17 mouse cellular contexts compared by ENCODE assay signal in genomic region chr10:98704559-98704958, GRCm38 (mm10).
A peak's percentile ranks its signal among the peaks of the same experiment; 100 is the strongest.
DNase-seq lines count a peak whose midpoint lies in the region; ATAC-seq and TF ChIP-seq lines count a peak whose summit lies in the region.
"Had no signal": no experiment of that assay in that cellular context is flagged by ENCODE, and none has a peak within 500 bp of the region (broad histone marks: within the 10 kb centered on the region; RNA-seq: fewer than 3 reads in every experiment).

No protein-coding gene starts in this region.

- H3K27ac ChIP-seq in embryonic facial prominence, embryonic 13.5 days, result no peak overlapping the region
- H3K27ac ChIP-seq in embryonic facial prominence, embryonic 10.5 days (replicated peaks), result no peak overlapping the region
- no peak overlapping the region for H3K27ac ChIP-seq in CH12.LX (ENCODE audit: insufficient read depth, low read depth)
- H3K27ac ChIP-seq in cerebellum, adult 2 months (ENCODE audit: insufficient read depth, low read length), result no peak overlapping the region
- H3K27ac ChIP-seq: forebrain, embryonic 15.5 days; hindbrain, postnatal 0 days; left cerebral cortex, adult 2 months; limb, embryonic 13.5 days; midbrain, embryonic 10.5 days had no signal

- H3K9ac ChIP-seq in embryonic facial prominence, embryonic 13.5 days, result no peak overlapping the region
- H3K9ac ChIP-seq in CH12.LX (ENCODE audit: insufficient read depth, low read depth), result peak overlapping the region; percentile 53; the same call in 1 of the 2 replicates
- H3K9ac ChIP-seq: forebrain, embryonic 15.5 days; heart, embryonic 12.5 days; limb, embryonic 13.5 days had no signal

- ATAC-seq in embryonic facial prominence, embryonic 13.5 days (ENCODE audit: insufficient number of reproducible peaks, insufficient read depth, low FRiP score, low TSS enrichment, low read depth), result 0 out of 2 replicates have a peak, but pooled peaks have one; percentile 37
- ATAC-seq: CD4-positive, CD25-positive, alpha-beta regulatory T cell, adult 4 months; forebrain, embryonic 15.5 days; hindbrain, postnatal 0 days had no signal

- no peak for TF ChIP-seq POLR2A in CH12.LX (IDR thresholded peaks at IDR 0.05; ENCODE audit: low read depth, low read length)
- TF ChIP-seq POLR2A in lung, adult 2 months (IDR thresholded peaks at IDR 0.05; ENCODE audit: borderline replicate concordance, extremely low read depth, low read depth, low read length), result no peak
- TF ChIP-seq POLR2A in cerebellum, adult 2 months (IDR thresholded peaks at IDR 0.05; ENCODE audit: borderline replicate concordance, insufficient read depth, low read length), result no peak

- no peaks in the 10 kb centered on the region for H3K4me1 ChIP-seq in embryonic facial prominence, embryonic 13.5 days
- H3K4me1 ChIP-seq in embryonic facial prominence, embryonic 10.5 days, result peaks cover 5% of the 10 kb centered on the region; the same call in 1 of the 2 replicates
- no peaks in the 10 kb centered on the region; a peak in 1 of 4 replicates for H3K4me1 ChIP-seq in CH12.LX (ENCODE audit: control insufficient read depth in 1 of 2, insufficient read depth in 2 of 2)
- no peaks in the 10 kb centered on the region; the same call in 1 of the 2 replicates for H3K4me1 ChIP-seq in lung, adult 2 months (ENCODE audit: control insufficient read depth, insufficient read depth, low read length)
- peaks cover 6% of the 10 kb centered on the region; the same call in 1 of the 2 replicates for H3K4me1 ChIP-seq in cerebellum, adult 2 months (ENCODE audit: control insufficient read depth, insufficient read depth, low read length)
- H3K4me1 ChIP-seq: forebrain, embryonic 15.5 days; midbrain, embryonic 10.5 days had no signal

- 74% methylated on average over 6 of the region's 6 CpGs for WGBS in embryonic facial prominence, embryonic 13.5 days
- 83% methylated on average over 6 of the region's 6 CpGs for whole genome bisulfite sequencing in embryonic facial prominence, embryonic 10.5 days
- 63% methylated on average over 6 of the region's 6 CpGs for WGBS in lung, adult 2 months
- WGBS in cerebellum, adult 2 months, result 95% methylated on average over 6 of the region's 6 CpGs

- no peaks in the 10 kb centered on the region for H3K79me2 ChIP-seq in CH12.LX (replicated peaks; ENCODE audit: control insufficient read depth, extremely low read depth, insufficient read depth, poor library complexity, severe bottlenecking)

- in situ Hi-C loops in CH12.LX (cut with MboI; ENCODE audit: low pct_ligation_motif_present, low pct_unique_long_range_greater_than_20kb, low sequenced_read_pairs), result no loop called here

- dilution Hi-C loops in CH12.LX (cut with MboI; ENCODE audit: extremely low pct_ligation_motif_present, extremely low pct_unique_long_range_greater_than_20kb, low sequenced_read_pairs), result no loop called here

- DNase-seq in embryonic facial prominence, embryonic 10.5 days (ENCODE audit: low spot score), result no peak
- no peak for DNase-seq in CH12.LX (ENCODE audit: extremely low read depth)
- peak; percentile 31 for DNase-seq in lung, adult 2 months
- DNase-seq in lung, postnatal 4 days, result peak; percentile 23 to 24
- DNase-seq in spleen, postnatal 10 days (ENCODE audit: low spot score in 2 of 2), result no peak
- DNase-seq in spleen, adult 12 weeks (ENCODE audit: low spot score), result no peak
- no peak for DNase-seq in cerebellum, adult 2 months
- DNase-seq: cerebellum, adult 9-11 months; heart, postnatal 36 days had no signal

- TF ChIP-seq RAD21 in CH12.LX (IDR thresholded peaks at IDR 0.05; ENCODE audit: low read depth, low read length), result no peak

- no peak overlapping the region for H3K4me2 ChIP-seq in embryonic facial prominence, embryonic 13.5 days
- H3K4me2 ChIP-seq in CH12.LX (ENCODE audit: insufficient read depth, low read depth, poor library complexity, severe bottlenecking), result peak overlapping the region; percentile 55; the same call in 1 of the 2 replicates
- H3K4me2 ChIP-seq: forebrain, embryonic 15.5 days; heart, embryonic 12.5 days; limb, embryonic 13.5 days had no signal

- H3K27me3 ChIP-seq in embryonic facial prominence, embryonic 13.5 days, result no peaks in the 10 kb centered on the region
- H3K27me3 ChIP-seq in embryonic facial prominence, embryonic 10.5 days (replicated peaks; ENCODE audit: low read depth, poor library complexity, severe bottlenecking), result no peaks in the 10 kb centered on the region
- H3K27me3 ChIP-seq in CH12.LX (replicated peaks), result no peaks in the 10 kb centered on the region
- H3K27me3 ChIP-seq in cerebellum, adult 2 months (ENCODE audit: control insufficient read depth, insufficient read depth, low read length), result no peaks in the 10 kb centered on the region
- H3K27me3 ChIP-seq: forebrain, embryonic 15.5 days; heart, embryonic 12.5 days; limb, embryonic 13.5 days had no signal

- H3K4me3 ChIP-seq in embryonic facial prominence, embryonic 13.5 days, result no peak overlapping the region
- no peak overlapping the region for H3K4me3 ChIP-seq in embryonic facial prominence, embryonic 10.5 days
- no peak overlapping the region for H3K4me3 ChIP-seq in CH12.LX (replicated peaks in 1 of 3; ENCODE audit: low read depth in 2 of 3, low read length in 2 of 3, poor library complexity in 1 of 3)
- no peak overlapping the region for H3K4me3 ChIP-seq in lung, adult 2 months (replicated peaks; ENCODE audit: extremely low read depth, low read depth, low read length)
- no peak overlapping the region for H3K4me3 ChIP-seq in cerebellum, adult 2 months (replicated peaks; ENCODE audit: insufficient read depth, low read depth, low read length)
- H3K4me3 ChIP-seq: forebrain, embryonic 15.5 days; heart, embryonic 12.5 days; left cerebral cortex, adult 2 months; limb, embryonic 13.5 days; midbrain, embryonic 10.5 days had no signal

- no peak for TF ChIP-seq CTCF in CH12.LX (conservative IDR thresholded peaks at IDR 0.05 in 1 of 2, IDR thresholded peaks at IDR 0.05 in 1 of 2; ENCODE audit: low read depth in 2 of 2, low read length in 2 of 2)
- no peak for TF ChIP-seq CTCF in lung, adult 2 months (IDR thresholded peaks at IDR 0.05; ENCODE audit: insufficient read depth, low read length)
- no peak for TF ChIP-seq CTCF in cerebellum, adult 2 months (IDR thresholded peaks at IDR 0.05; ENCODE audit: borderline replicate concordance, insufficient read depth, low read depth, low read length)

- H3K9me3 ChIP-seq in embryonic facial prominence, embryonic 13.5 days, result no peaks in the 10 kb centered on the region
- no peaks in the 10 kb centered on the region for H3K9me3 ChIP-seq in embryonic facial prominence, embryonic 10.5 days
- no peaks in the 10 kb centered on the region for H3K9me3 ChIP-seq in CH12.LX (replicated peaks; ENCODE audit: low read length)
- H3K9me3 ChIP-seq: forebrain, embryonic 15.5 days; heart, embryonic 12.5 days; limb, embryonic 13.5 days; midbrain, embryonic 10.5 days had no signal

- H3K36me3 ChIP-seq in embryonic facial prominence, embryonic 13.5 days, result no peaks in the 10 kb centered on the region
- no peaks in the 10 kb centered on the region for H3K36me3 ChIP-seq in embryonic facial prominence, embryonic 10.5 days (replicated peaks)
- H3K36me3 ChIP-seq in CH12.LX (replicated peaks in 1 of 2; ENCODE audit: control insufficient read depth in 1 of 2, insufficient read depth in 1 of 2, low read length in 1 of 2), result no peaks in the 10 kb centered on the region
- H3K36me3 ChIP-seq: forebrain, embryonic 15.5 days; heart, embryonic 12.5 days; limb, embryonic 13.5 days; midbrain, embryonic 10.5 days had no signal

- TF ChIP-seq EP300 in CH12.LX (IDR thresholded peaks at IDR 0.05; ENCODE audit: low read length), result no peak

TF ChIP-seq in CH12.LX, 34 proteins besides CTCF, POLR2A, EP300 and RAD21:
- TF ChIP-seq MXI1 (IDR thresholded peaks at IDR 0.05; ENCODE audit: low read depth, low read length), result no peak
- no peak for TF ChIP-seq MAFK (IDR thresholded peaks at IDR 0.05; ENCODE audit: insufficient replicate concordance, low read length)
- no peak for TF ChIP-seq POLR2AphosphoS2 (IDR thresholded peaks at IDR 0.05; ENCODE audit: low read depth, low read length)
- no peak for TF ChIP-seq GABPA (IDR thresholded peaks at IDR 0.05; ENCODE audit: insufficient replicate concordance, low read depth, low read length)
- no peak for TF ChIP-seq SIN3A (IDR thresholded peaks at IDR 0.05; ENCODE audit: low read length)
- TF ChIP-seq MEF2A (IDR thresholded peaks at IDR 0.05; ENCODE audit: borderline replicate concordance, low read depth, low read length), result no peak
- no peak for TF ChIP-seq E2F4 (IDR thresholded peaks at IDR 0.05; ENCODE audit: insufficient replicate concordance, low read depth, low read length)
- TF ChIP-seq KAT2A (IDR thresholded peaks at IDR 0.05; ENCODE audit: insufficient replicate concordance, low read length), result no peak
- TF ChIP-seq NELFE (IDR thresholded peaks at IDR 0.05; ENCODE audit: low read depth, low read length), result no peak
- TF ChIP-seq HCFC1 (IDR thresholded peaks at IDR 0.05; ENCODE audit: low read depth, low read length), result no peak
- no peak for TF ChIP-seq BHLHE40 (IDR thresholded peaks at IDR 0.05; ENCODE audit: low read depth, low read length)
- TF ChIP-seq IRF4 (IDR thresholded peaks at IDR 0.05; ENCODE audit: low read depth, low read length), result no peak
- TF ChIP-seq UBTF (IDR thresholded peaks at IDR 0.05; ENCODE audit: low read depth, low read length), result no peak
- TF ChIP-seq ETS1 (conservative IDR thresholded peaks at IDR 0.05; ENCODE audit: low read depth, low read length), result no peak
- no peak for TF ChIP-seq NRF1 (IDR thresholded peaks at IDR 0.05; ENCODE audit: low read depth, low read length)
- no peak for TF ChIP-seq TCF12 (IDR thresholded peaks at IDR 0.05; ENCODE audit: low read depth, low read length)
- TF ChIP-seq CHD2 (IDR thresholded peaks at IDR 0.05; ENCODE audit: low read length), result no peak
- TF ChIP-seq JUND (conservative IDR thresholded peaks at IDR 0.05; ENCODE audit: low read depth, low read length), result no peak
- no peak for TF ChIP-seq ZNF384 (IDR thresholded peaks at IDR 0.05; ENCODE audit: low read depth, low read length)

Comparison
In these comparisons a context has a peak if more than half of its experiments do, and no peak if none do; other contexts are left out.
1. DNase-seq: peak in lung, adult 2 months (single experiment) and lung, postnatal 4 days (2 of 2); none in embryonic facial prominence, embryonic 10.5 days (single experiment), CH12.LX (single experiment), spleen, postnatal 10 days (0 of 2), spleen, adult 12 weeks (single experiment) and cerebellum, adult 2 months (0 of 2).